In the genomic region with DNA sequence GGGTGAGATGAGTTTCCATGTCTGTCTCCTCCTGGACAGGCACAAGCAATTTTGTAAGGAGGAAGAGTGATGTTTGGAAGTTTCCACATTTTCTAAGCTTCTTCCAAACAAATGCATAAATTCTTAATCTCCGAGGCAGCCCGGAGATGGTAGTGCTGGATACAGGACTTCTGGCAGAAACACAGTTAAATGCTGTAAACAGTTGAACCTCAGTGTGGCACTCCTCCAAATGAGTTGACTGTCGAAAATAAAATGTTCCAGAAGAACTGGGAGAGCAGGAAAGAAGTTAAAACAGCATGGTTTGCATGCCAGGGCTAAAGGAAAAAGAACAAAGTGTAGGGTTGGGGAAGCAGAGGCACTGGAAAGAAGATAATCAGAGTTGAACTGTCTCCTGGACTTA, we compare ENCODE assay signal across 15 mouse cellular contexts. TPM values are rescaled to one million over a fixed set of nuclear protein-coding genes. Genes with fewer than 3 reads are reported as not detected.
A peak's percentile ranks its signal among the peaks of the same experiment; 100 is the strongest.
DNase-seq lines count a peak whose midpoint lies in the region; ATAC-seq lines count a peak whose summit lies in the region.
"Had no signal": no experiment of that assay in that cellular context is flagged by ENCODE, and none has a peak within 500 bp of the region (broad histone marks: within the 10 kb centered on the region; RNA-seq: fewer than 3 reads in every experiment).

No protein-coding gene starts in this region.

- H3K4me3 ChIP-seq in embryonic facial prominence, embryonic 15.5 days (replicated peaks): no peak overlapping the region
- H3K4me3 ChIP-seq: forebrain, embryonic 15.5 days; layer of hippocampus, adult 2 months; liver, embryonic 12.5 days; midbrain, embryonic 15.5 days; neural tube, embryonic 12.5 days had no signal

- H3K36me3 ChIP-seq in embryonic facial prominence, embryonic 15.5 days: no peaks in the 10 kb centered on the region
- H3K36me3 ChIP-seq: liver, embryonic 12.5 days; midbrain, embryonic 15.5 days had no signal

- peak; percentile 20 for DNase-seq in gastrocnemius, postnatal 25 days
- DNase-seq in gastrocnemius, adult 18-20 months (ENCODE audit: low spot score): no peak
- peak; percentile 29 for DNase-seq in kidney, postnatal 10 days
- DNase-seq in kidney, adult 18-20 months: no peak
- peak; percentile 41 for DNase-seq in skeletal muscle tissue, adult 2 months (ENCODE audit: low read depth, low spot score)
- no peak for DNase-seq in natural killer cell, adult 2 months (ENCODE audit: low spot score in 2 of 2)
- DNase-seq: adrenal gland, postnatal 10 days; heart, postnatal 14 days; thymus, postnatal 36 days had no signal

- no peak overlapping the region for H3K9ac ChIP-seq in embryonic facial prominence, embryonic 15.5 days
- H3K9ac ChIP-seq: forebrain, embryonic 15.5 days; liver, embryonic 12.5 days; midbrain, embryonic 15.5 days; neural tube, embryonic 12.5 days had no signal

- peak overlapping the region; percentile 71 for H3K27ac ChIP-seq in embryonic facial prominence, embryonic 15.5 days (replicated peaks)
- H3K27ac ChIP-seq: forebrain, embryonic 15.5 days; layer of hippocampus, adult 2 months; liver, embryonic 12.5 days; midbrain, embryonic 15.5 days; neural tube, embryonic 12.5 days had no signal

- ATAC-seq in embryonic facial prominence, embryonic 15.5 days (ENCODE audit: insufficient number of reproducible peaks, low FRiP score, low TSS enrichment, low read depth): no peak
- ATAC-seq: forebrain, embryonic 15.5 days; liver, embryonic 12.5 days; midbrain, embryonic 15.5 days had no signal

- 31% methylated on average over 3 of the region's 3 CpGs for WGBS in embryonic facial prominence, embryonic 15.5 days

- no peaks in the 10 kb centered on the region for H3K27me3 ChIP-seq in embryonic facial prominence, embryonic 15.5 days
- H3K27me3 ChIP-seq: forebrain, embryonic 15.5 days; midbrain, embryonic 15.5 days; neural tube, embryonic 12.5 days had no signal

- no peak overlapping the region for H3K4me2 ChIP-seq in embryonic facial prominence, embryonic 15.5 days (replicated peaks)
- H3K4me2 ChIP-seq: liver, embryonic 12.5 days; midbrain, embryonic 15.5 days; neural tube, embryonic 12.5 days had no signal

- peaks cover 24% of the 10 kb centered on the region for H3K4me1 ChIP-seq in embryonic facial prominence, embryonic 15.5 days
- H3K4me1 ChIP-seq: liver, embryonic 12.5 days had no signal

- no peaks in the 10 kb centered on the region for H3K9me3 ChIP-seq in embryonic facial prominence, embryonic 15.5 days (replicated peaks)
- H3K9me3 ChIP-seq: forebrain, embryonic 15.5 days; liver, embryonic 12.5 days; midbrain, embryonic 15.5 days; neural tube, embryonic 12.5 days had no signal

RNA-seq across cellular contexts. Expression of a gene that starts 9.6 kb away (rescaled TPM):
- 10 to 100 TPM; 10.7 to 17.6 TPM for total RNA-seq in gastrocnemius, postnatal 25 days (2021)
- 10 to 100 TPM; 20.8 to 24.5 TPM for total RNA-seq in gastrocnemius, adult 18-20 months (2021)
- polyA plus RNA-seq in embryonic facial prominence, embryonic 15.5 days (2015; fragmentation: Nextera tagmentation; extraction: Ambion mirVana): 3.5 and 3.7 TPM in 2 replicates

Comparison
In these comparisons a context has a peak if more than half of its experiments do, and no peak if none do; other contexts are left out.
1. DNase-seq: peak in gastrocnemius, postnatal 25 days (single experiment), kidney, postnatal 10 days (single experiment) and skeletal muscle tissue, adult 2 months (single experiment); none in gastrocnemius, adult 18-20 months (single experiment), kidney, adult 18-20 months (single experiment) and natural killer cell, adult 2 months (0 of 2).